Mouse (Mus musculus) heart, embryonic 14.5 days (tissue): ENCODE results near the gene Rapgef1. TPM values are rescaled to one million over a fixed set of nuclear protein-coding genes. Genes with fewer than 3 reads are reported as not detected.

Experiments used
- ATAC-seq: fragments of 200-750 bp; cut with Nextera tagmentation; 2 replicates; pipeline ENCODE4 v1.8.0; 2017; ENCODE audit warnings: low read depth, moderate TSS enrichment; ENCODE audit not compliant: insufficient number of reproducible peaks, insufficient read depth, low FRiP score
- H3K27ac ChIP-seq, 2 experiments: fragments of 200-500 bp in 1 of 2; fragments of 300-500 bp in 1 of 2; sonication (generic) in 1 of 2; replicated peaks in 1 of 2; 2 replicates each; pipeline ENCODE4 v1.5.1; 2012 to 2014; ENCODE audit warnings: low read depth in 2 of 2, low read length in 2 of 2, control low read depth in 1 of 2, mild to moderate bottlenecking in 1 of 2, mixed read lengths in 1 of 2; ENCODE audit not compliant: control insufficient read depth in 1 of 2, insufficient read depth in 1 of 2
- H3K27me3 ChIP-seq: fragments of 300-500 bp; sonication (generic); 2 replicates; pipeline ENCODE4 v1.6.1; 2014; ENCODE audit warnings: mild to moderate bottlenecking, low read length, control low read depth; ENCODE audit not compliant: control insufficient read depth, insufficient read depth
- H3K36me3 ChIP-seq: fragments of 300-500 bp; sonication (generic); 2 replicates; pipeline ENCODE4 v1.6.1; 2014; ENCODE audit warnings: mild to moderate bottlenecking, control low read depth, low read length, mixed read lengths; ENCODE audit not compliant: control insufficient read depth, insufficient read depth
- H3K4me1 ChIP-seq, 2 experiments: fragments of 200-500 bp in 1 of 2; fragments of 300-500 bp in 1 of 2; sonication (generic) in 1 of 2; 2 replicates each; pipeline ENCODE4 v1.6.1; 2012 to 2014; ENCODE audit warnings: low read length in 2 of 2, control low read depth in 1 of 2, mixed read lengths in 1 of 2; ENCODE audit not compliant: control insufficient read depth in 2 of 2, insufficient read depth in 2 of 2
- H3K4me2 ChIP-seq: fragments of 300-500 bp; sonication (generic); 2 replicates; pipeline ENCODE4 v1.6.1; 2014; ENCODE audit warnings: mild to moderate bottlenecking, low read length
- H3K4me3 ChIP-seq, 2 experiments: fragments of 200-500 bp in 1 of 2; fragments of 300-500 bp in 1 of 2; sonication (generic) in 1 of 2; 2 replicates each; pipeline ENCODE4 v1.5.1; 2012 to 2014; ENCODE audit warnings: low read length in 2 of 2, mild to moderate bottlenecking in 2 of 2, control low read depth in 1 of 2, low read depth in 1 of 2, moderate library complexity in 1 of 2; ENCODE audit not compliant: control insufficient read depth in 1 of 2, insufficient read depth in 1 of 2
- H3K9ac ChIP-seq: fragments of 300-500 bp; sonication (generic); 2 replicates; pipeline ENCODE4 v1.6.1; 2014; ENCODE audit warnings: mild to moderate bottlenecking, low read length
- H3K9me3 ChIP-seq: fragments of 300-500 bp; sonication (generic); 2 replicates; pipeline ENCODE4 v1.6.1; 2016; ENCODE audit warnings: low read length, control low read depth; ENCODE audit not compliant: control insufficient read depth
- WGBS: fragments of 180-500 bp; shearing (Covaris S2); extraction: QIAGEN DNeasy Blood & Tissue Kit; methylation state at CpG from one replicate; pipeline ENCODE4 v1.1.7; 2014; 5-methylcytosine and 5-hydroxymethylcytosine counted together
- polyA plus RNA-seq: library from polyadenylated mRNA; unstranded; fragments of >200 nt; fragmentation: Nextera tagmentation; extraction: Ambion mirVana; gene quantifications from 2 replicates; pipeline ENCODE4 v1.2.1, GENCODE M21; 2014

Rapgef1 gene
- polyA plus RNA-seq, 1 experiment from 2014 or later: 12.6 TPM

- peaks cover 29% of the 10 kb centered on the region for H3K27me3 ChIP-seq
- ATAC-seq: no peak
- no peak overlapping the region for H3K27ac ChIP-seq
- H3K4me3 ChIP-seq: no peak overlapping the region
- peaks cover 0 to 7% of the 10 kb centered on the region in 2 experiments; a peak in 2 of 4 replicates for H3K4me1 ChIP-seq
- no peaks in the 10 kb centered on the region for H3K9me3 ChIP-seq
- WGBS: 82% methylated on average over 6 of the region's 6 CpGs
- H3K4me2 ChIP-seq: no peak overlapping the region
- peaks cover 13% of the 10 kb centered on the region; the same call in 1 of the 2 replicates for H3K36me3 ChIP-seq
- no peak overlapping the region for H3K9ac ChIP-seq
Observed at GRCm38 (mm10) chr2:29744256-29744655, 124.7 kb downstream of the Rapgef1 start.

GRCm38 (mm10) chr2:29747188-29747782, 127.8 kb downstream of the Rapgef1 start:
- Histone ChIP-seq H3K9ac (peak overlapping the region; percentile 63), H3K27ac (no peak overlapping the region), H3K27me3 (peaks cover 52% of the 10 kb centered on the region), H3K4me1 (peaks cover 0 to 7% of the 10 kb centered on the region in 2 experiments; a peak in 2 of 4 replicates), H3K4me2 (peak overlapping the region; percentile 83), H3K4me3 (peak overlapping the region; percentile 28 to 46), H3K36me3 (no peaks in the 10 kb centered on the region), H3K9me3 (no peaks in the 10 kb centered on the region)
- no peak for ATAC-seq
- 3% methylated on average over 48 of the region's 50 CpGs for WGBS

GRCm38 (mm10) chr2:29747852-29748251, 128.3 kb downstream of the Rapgef1 start:
- no peak overlapping the region for H3K27ac ChIP-seq

GRCm38 (mm10) chr2:29748499-29748898, 129.0 kb downstream of the Rapgef1 start:
- no peaks in the 10 kb centered on the region for H3K9me3 ChIP-seq
- H3K27me3 ChIP-seq: peaks cover 62% of the 10 kb centered on the region
- ATAC-seq: no peak
- H3K4me1 ChIP-seq: peaks cover 0 to 7% of the 10 kb centered on the region in 2 experiments; a peak in 2 of 4 replicates
- no peak overlapping the region for H3K4me2 ChIP-seq
- no peak overlapping the region for H3K27ac ChIP-seq
- H3K9ac ChIP-seq: no peak overlapping the region
- 74% methylated on average over 4 of the region's 4 CpGs for WGBS
- no peak overlapping the region for H3K4me3 ChIP-seq
- no peaks in the 10 kb centered on the region for H3K36me3 ChIP-seq

More at GRCm38 (mm10) chr2:29747852-29748251, 128.3 kb downstream of the Rapgef1 start:
- 57% methylated on average over 5 of the region's 5 CpGs for WGBS
- peak overlapping the region; percentile 83 for H3K4me2 ChIP-seq
- no peaks in the 10 kb centered on the region for H3K9me3 ChIP-seq
- no peaks in the 10 kb centered on the region for H3K36me3 ChIP-seq
- peaks cover 0 to 7% of the 10 kb centered on the region in 2 experiments; a peak in 2 of 4 replicates for H3K4me1 ChIP-seq
- 0 out of 2 replicates have a peak overlapping the region, but pooled peaks have one; percentile 63 for H3K9ac ChIP-seq
- no peak for ATAC-seq
- H3K4me3 ChIP-seq: no peak overlapping the region
- peaks cover 57% of the 10 kb centered on the region for H3K27me3 ChIP-seq

GRCm38 (mm10) chr2:29751497-29751896, 132.0 kb downstream of the Rapgef1 start, which contains the start of gene Gm13420:
Gene Gm13420 (minus strand): TSS chr2:29751685.
- H3K36me3 ChIP-seq: no peaks in the 10 kb centered on the region
- H3K27me3 ChIP-seq: peaks cover 57% of the 10 kb centered on the region
- 8% methylated on average over 28 of the region's 28 CpGs for WGBS
- ATAC-seq: no peak
- H3K9me3 ChIP-seq: no peaks in the 10 kb centered on the region
- H3K4me2 ChIP-seq: peak within 1 kb of the TSS; percentile 26
- H3K27ac ChIP-seq: no peak within 1 kb of the TSS
- H3K4me1 ChIP-seq: peaks cover 0 to 7% of the 10 kb centered on the region in 2 experiments; a peak in 2 of 4 replicates
- peak within 1 kb of the TSS in 1 of 2 experiments; percentile 3; a peak in 1 of 4 replicates for H3K4me3 ChIP-seq
- no peak within 1 kb of the TSS for H3K9ac ChIP-seq

- no peaks in the 10 kb centered on the region for H3K36me3 ChIP-seq
- no peak for ATAC-seq
- no peak overlapping the region for H3K4me3 ChIP-seq
- H3K4me2 ChIP-seq: no peak overlapping the region
- 85% methylated on average over 5 of the region's 5 CpGs for WGBS
- no peaks in the 10 kb centered on the region for H3K9me3 ChIP-seq
- H3K27ac ChIP-seq: no peak overlapping the region
- H3K4me1 ChIP-seq: peaks cover 0 to 2% of the 10 kb centered on the region in 2 experiments; a peak in 1 of 4 replicates
- H3K9ac ChIP-seq: no peak overlapping the region
- peaks cover 48% of the 10 kb centered on the region for H3K27me3 ChIP-seq
Observed at GRCm38 (mm10) chr2:29752397-29752796, 132.9 kb downstream of the Rapgef1 start.

- no peak overlapping the region for H3K4me2 ChIP-seq
- no peak overlapping the region for H3K27ac ChIP-seq
- peaks cover 26% of the 10 kb centered on the region for H3K27me3 ChIP-seq
- H3K9ac ChIP-seq: no peak overlapping the region
- H3K36me3 ChIP-seq: no peaks in the 10 kb centered on the region
- H3K4me3 ChIP-seq: no peak overlapping the region
- no peaks in the 10 kb centered on the region for H3K4me1 ChIP-seq
- no peak for ATAC-seq
- H3K9me3 ChIP-seq: no peaks in the 10 kb centered on the region
Observed at GRCm38 (mm10) chr2:29755693-29756092, 136.2 kb downstream of the Rapgef1 start.
